Mouse (Mus musculus) bone marrow macrophage, adult 2 months (primary cell): ENCODE data around the gene Ttbk2.

Experiments used
- CTCF ChIP-seq: IDR thresholded peaks from 2 replicates; pipeline ENCODE4 v1.5.1; 2012; ENCODE audit warnings: low read depth, mild to moderate bottlenecking, low read length, moderate library complexity
- POLR2A ChIP-seq: IDR thresholded peaks from 2 replicates; pipeline ENCODE4 v1.6.1; 2012; ENCODE audit warnings: mild to moderate bottlenecking, low read depth, low read length, borderline replicate concordance

DNA sequence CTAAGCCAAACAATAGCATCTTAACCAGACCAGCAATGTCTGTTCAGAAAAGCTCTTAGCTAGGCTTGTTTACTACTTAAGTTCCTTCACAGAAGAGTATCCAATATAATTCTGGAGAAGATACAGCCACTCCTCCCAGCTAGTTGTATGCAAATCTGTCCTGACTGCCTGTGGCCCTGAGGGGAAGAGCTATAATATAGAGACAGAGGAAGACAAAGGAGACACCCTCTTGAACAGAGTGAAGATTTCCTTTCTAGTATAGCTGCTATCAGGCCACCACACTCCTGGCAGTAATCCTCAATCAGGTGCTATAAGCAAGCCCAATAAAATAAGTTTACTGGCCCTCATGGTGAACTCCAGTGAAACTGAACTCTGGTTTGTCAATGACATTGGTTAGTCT lies 88.5 kb downstream of the Ttbk2 start:
- TF ChIP-seq POLR2A (no peak), CTCF (no peak)
